Mouse (Mus musculus) testis, postnatal 10 days (tissue): ENCODE measurements around the gene Inip.
"Not testable (repeated sequence)": the region's sequence is repeated elsewhere in the genome, so short reads cannot be mapped to it uniquely, and the experiment has no call there.

Experiments used
- DNase-seq: peaks from one replicate; pipeline ENCODE4 v3.0.0; 2021; ENCODE audit warnings: low spot score

Inip gene

GRCm38 (mm10) chr4:59808396-59808795 is 7.0 kb upstream of the Inip start:
- DNase-seq = no peak

GRCm38 (mm10) chr4:59807521-59807920 is 6.1 kb upstream of the Inip start:
- DNase-seq = no peak

DNA sequence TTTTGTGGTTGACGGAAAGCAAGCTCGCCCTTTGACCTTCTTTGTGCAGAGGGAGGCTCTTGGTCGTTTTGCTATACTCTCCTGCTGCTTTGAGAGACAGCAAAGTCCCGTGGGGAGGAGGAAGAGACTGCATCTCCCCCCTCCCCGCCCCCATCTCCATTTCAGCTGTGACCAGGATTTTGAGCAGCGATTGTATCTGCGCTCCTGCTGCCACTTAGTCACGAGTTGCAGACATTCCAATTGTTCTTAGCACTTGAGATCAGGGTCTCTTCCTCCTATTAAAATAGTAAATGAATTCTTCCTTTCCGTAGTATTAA is 5.4 kb upstream of the Inip start:
- DNase-seq = no peak

- peak; percentile 57 for DNase-seq
Measured at GRCm38 (mm10) chr4:59805968-59806878, 4.8 kb upstream of the Inip start.

DNA sequence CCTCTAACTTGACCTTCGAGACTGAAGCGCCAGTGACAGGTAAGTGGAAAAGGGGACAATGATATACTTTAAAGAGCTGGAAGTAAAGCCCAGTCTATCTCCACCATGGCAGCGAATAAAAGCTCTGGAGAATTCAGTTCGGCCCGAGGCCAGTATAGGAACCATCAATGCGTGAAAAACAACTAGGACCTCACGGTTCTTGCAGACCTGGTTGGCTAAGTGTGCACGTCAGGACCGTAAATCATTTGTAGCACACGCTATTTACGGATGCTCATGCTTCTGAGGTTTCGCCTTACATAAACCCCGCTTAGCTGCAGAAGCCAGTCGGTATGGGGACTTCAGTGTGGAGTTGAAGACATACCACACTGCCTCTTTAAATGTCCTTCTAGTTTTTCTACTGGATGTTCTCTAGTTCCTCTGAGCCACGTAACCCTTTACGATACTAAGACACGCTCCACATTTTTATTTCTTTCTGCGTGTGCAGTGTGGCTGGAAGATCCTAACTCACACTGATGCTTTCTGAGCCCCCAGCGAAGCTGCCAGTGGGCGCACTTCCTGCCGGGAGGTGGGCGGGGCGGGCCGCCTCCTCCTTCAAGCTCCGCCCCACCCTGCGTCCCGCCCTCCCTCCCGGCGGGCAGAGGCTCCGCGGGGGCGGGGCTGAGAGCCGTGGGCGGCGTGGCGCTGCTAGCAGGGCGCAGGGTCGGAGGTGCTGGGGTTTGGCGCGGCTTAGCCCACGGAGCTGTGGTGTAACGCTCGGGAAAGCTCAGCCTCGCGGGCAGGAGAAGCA is 4.0 kb upstream of the Inip start, which contains the start of gene Snx30:
Snx30 (plus strand) TSS at position 660 of the 787 bp plus-strand sequence.
- peak; percentile 95 for DNase-seq

DNA sequence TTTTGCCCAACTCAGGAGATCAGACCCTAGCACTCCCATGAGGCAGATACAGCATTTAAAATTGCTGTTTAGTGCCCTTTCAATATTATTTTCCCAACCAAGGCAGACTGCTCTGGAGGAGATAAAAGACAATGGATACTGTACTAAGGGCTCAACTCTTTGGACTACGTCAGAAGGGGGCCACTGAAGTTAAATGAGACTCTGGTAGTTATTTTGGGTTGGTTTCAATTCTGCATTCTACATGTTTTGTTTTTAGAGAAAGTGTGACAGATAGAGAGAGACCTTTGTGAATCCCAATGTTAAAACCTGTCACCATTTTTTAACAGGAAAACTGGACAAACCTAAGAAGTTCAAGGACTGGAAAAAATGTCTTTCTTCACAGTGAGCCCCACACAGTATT is 3.4 kb upstream of the Inip start:
- no peak for DNase-seq

DNA sequence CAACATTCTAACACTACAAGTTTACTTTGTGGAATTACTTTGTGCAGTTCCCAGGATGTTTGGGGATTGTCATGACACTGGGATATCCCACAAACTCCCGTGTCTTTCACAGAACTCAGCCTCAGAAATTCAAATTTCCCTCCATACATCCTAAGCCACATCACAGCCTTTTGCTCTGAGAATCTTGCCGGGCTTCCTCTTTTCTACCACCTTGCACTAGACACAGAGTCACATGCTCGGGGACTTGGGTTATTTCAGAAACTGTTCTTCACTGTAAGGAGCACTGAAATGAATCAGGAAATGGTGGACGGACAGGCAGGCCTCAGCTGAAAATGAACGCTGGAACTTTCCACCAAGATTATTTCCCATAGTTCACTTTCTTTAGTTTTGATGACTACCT is 2.0 kb upstream of the Inip start:
- no peak for DNase-seq

DNA sequence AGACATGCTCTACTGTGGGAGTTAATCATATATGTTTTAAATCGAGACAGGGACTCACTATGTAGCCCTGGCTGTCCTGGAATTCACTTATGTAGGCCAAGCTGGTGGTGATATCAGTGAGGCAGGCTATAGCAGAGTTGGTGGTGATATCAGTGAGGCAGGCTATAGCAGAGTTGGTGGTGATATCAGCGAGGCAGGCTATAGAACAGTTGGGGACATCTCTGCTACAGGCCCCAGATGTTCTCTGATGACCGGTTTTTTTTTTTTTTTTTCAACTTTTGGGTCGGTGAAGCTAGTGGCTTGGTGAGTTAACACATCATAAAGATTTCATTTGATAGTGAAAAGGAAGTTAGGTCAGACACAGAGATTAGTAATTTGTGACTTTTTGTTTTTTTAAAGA is 1.4 kb upstream of the Inip start:
- DNase-seq = no peak

- no peak for DNase-seq
Measured at GRCm38 (mm10) chr4:59802107-59802506, 718 bp upstream of the Inip start.

DNA sequence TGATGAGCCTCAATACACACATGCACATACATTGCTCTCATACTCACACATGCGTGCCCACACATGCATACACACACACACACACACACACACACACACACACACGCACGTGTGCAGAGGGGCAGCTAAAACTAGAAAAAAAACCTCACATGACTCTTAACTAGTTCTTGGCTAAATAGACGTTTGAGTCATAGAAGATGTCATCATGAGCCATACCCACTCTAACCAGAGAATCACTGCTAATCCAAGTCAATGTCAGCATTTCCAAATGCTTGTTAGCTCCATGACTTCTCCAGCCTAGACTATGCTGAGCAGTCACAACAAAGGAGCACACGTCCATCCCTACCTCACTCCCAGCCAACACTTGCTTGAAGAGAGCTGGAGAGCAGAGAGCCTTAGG is 1.2 kb downstream of the Inip start:
- DNase-seq = no peak

GRCm38 (mm10) chr4:59795788-59796455 is 5.5 kb downstream of the Inip start:
- DNase-seq = no peak

GRCm38 (mm10) chr4:59794116-59794515 is 7.3 kb downstream of the Inip start:
- DNase-seq = no peak

DNA sequence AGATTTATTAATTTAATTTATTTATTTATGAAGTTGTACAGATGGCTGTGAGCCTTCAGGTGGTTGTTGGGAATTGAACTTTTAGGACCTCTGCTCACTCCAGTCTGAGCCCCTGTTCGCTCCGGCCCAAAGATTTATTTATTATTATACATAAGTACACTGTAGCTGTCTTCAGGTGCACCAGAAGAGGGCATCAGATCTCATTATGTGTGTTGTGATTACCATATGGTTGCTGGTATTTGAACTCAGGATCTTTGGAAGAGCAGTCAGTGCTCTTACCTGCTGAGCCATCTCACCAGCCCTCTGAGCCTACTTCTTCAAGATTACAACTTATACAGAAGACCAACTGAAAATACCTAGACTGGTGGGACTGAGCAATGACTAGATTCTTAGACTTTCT is 7.8 kb downstream of the Inip start:
- DNase-seq = not testable (repeated sequence)

DNA sequence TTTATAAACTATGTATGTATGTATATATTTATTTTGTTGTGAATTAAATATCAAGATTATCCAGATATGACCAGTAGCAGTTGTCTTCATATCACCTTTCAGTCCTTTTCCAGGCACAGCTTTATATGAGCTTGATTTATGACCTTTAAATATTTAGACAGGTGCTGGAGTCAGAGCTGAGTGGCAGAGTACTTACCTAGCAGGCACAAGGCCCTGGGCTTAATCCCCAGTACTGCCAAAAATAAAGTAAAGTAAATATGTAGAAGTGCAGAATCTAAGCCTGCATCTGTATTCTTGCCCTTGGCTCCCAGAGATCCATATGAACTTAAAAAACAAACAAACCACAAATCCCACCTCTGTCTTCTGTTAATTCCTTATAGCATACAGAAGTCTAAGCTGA is 12.4 kb downstream of the Inip start:
- no peak for DNase-seq

GRCm38 (mm10) chr4:59787126-59787525 is 14.3 kb downstream of the Inip start:
- DNase-seq = no peak

DNA sequence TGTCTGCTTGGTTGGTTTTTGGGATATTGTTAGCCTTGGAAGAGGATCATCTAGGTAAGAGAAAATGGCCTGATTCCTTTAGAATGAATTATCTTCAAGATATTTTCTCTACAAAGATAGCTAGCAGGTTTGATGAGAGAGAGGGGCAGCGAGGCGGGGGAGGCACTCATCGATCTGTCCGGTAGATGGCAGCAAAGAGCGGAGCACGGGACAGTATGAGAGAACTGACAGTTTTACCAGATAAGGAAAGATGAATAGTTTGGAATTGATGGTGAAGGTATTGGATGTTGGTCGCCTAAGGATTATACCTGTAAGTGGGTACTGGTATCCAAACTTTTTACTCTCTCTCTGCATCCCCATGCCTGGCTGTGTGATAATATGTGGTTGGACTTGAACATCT is 14.7 kb downstream of the Inip start:
- DNase-seq = peak; percentile 87

GRCm38 (mm10) chr4:59785412-59785811 is 16.0 kb downstream of the Inip start:
- DNase-seq = no peak

DNA sequence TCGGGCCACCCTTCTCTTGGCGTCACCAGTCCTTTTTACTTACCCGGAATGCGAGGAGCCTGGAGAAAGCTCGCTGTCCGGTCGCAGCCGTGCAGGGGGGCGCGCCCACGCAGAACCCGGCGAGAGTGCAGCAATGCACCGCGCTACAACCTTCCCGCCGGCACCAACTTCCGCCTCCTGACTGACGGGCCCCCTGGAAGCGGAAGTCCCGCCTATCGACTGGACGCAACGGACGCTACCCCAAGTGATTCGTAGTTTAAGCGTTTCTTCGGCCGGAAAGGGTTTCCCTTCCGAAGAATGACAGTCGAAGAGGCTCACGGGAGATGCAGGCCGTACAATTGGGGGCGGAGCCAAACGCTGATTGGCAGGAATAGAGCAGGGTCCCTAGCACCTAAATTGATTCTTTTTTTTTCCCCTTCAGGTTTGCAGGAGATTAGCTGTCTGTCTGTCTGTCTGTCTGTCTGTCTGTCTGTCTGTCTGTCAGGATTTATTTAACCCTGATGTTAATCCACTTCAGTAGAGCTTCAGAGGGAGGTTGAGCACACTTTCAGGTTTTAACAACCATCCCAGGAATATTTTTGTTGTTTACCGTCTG is 17.6 kb downstream of the Inip start:
- DNase-seq = peak; percentile 94

DNA sequence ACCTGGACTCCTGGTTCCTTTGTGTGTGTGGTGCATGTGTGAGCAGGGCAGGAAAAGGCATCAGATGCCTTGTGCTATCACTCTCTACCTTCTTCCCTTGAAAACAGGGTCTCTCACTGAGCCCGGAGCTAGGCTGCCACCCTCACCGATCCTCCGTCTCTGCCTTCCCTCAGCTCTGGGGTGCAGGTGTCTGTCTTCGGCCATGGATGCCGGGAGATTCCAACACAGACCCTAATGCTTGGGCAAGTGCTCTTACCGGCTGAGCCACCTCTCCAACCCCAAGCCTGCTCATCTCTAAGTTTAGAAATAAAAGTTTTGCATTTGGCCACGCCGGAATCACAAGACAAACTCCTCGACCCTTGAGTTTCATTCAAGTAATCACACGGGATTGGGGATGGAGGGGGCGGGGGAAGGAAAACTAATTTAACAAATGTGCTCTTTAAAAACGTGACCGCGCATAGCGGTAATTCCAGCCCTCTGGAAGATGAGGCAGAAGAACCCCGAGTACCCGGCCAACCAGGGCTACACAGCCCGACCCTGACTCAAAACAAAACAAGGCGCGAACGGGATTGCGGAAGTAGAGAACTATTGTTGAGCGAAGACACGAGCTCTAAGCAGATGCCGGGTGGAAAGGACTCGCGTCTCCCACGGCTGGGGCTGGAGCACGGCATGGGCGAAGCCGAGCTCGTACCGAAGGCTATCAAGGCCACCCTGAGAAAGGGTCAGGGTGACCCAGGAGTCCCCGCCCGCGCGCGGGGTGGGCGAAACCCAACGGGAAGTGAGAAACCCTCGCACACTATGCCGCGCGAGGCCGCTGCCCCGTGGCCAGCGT is 18.3 kb downstream of the Inip start:
- no peak for DNase-seq

DNA sequence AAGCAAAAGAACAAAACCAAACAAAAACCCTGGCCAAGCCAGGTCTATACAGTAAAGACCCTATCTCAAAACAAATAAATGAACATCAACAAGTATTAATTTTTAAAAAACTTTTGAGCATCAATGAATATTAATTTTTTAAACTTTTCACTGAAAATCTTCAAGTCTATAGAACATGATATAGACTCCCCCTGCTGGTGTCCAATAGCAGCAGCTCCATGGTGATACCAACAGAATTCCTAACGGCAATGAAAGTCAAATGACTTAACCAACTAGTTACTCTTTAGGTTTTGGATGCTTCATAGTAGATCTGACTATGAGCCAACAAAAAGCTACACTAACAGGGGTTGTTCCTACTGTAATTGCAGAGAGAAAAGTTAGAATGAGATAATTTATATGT is 20.8 kb downstream of the Inip start:
- DNase-seq = no peak

- no peak for DNase-seq
Measured at GRCm38 (mm10) chr4:59777828-59778227, 23.6 kb downstream of the Inip start.
